Mouse (Mus musculus): ENCODE data around the gene Ms4a4d. TPM values are rescaled to one million over a fixed set of nuclear protein-coding genes. Genes with fewer than 3 reads are reported as not detected.

Gene Ms4a4d
- polyA plus RNA-seq, 1 experiment: 2.0 TPM

- 75% methylated on average over 3 of the region's 3 CpGs for WGBS
Observed at GRCm38 (mm10) chr19:11601349-11601748, 64.7 kb downstream of the Ms4a4d start.

GRCm38 (mm10) chr19:11602026-11602425 is 65.4 kb downstream of the Ms4a4d start:
- TF ChIP-seq CTCF (IDR thresholded peaks at IDR 0.05; ENCODE audit: control insufficient read depth, insufficient read depth, low read length): peak; percentile 67
- no peak for TF ChIP-seq POLR2A (IDR thresholded peaks at IDR 0.05; ENCODE audit: borderline replicate concordance, control insufficient read depth, low read depth, low read length)
- 90% methylated on average over 2 of the region's 2 CpGs for WGBS
- Histone ChIP-seq H3K4me3 (replicated peaks; ENCODE audit: control insufficient read depth, low read depth, low read length) (no peak overlapping the region), H3K4me1 (ENCODE audit: control insufficient read depth, insufficient read depth, low read length) (no peaks in the 10 kb centered on the region), H3K27ac (ENCODE audit: control insufficient read depth, insufficient read depth, low read depth, low read length, poor library complexity) (no peak overlapping the region)

More at GRCm38 (mm10) chr19:11601349-11601748, 64.7 kb downstream of the Ms4a4d start:
- Histone ChIP-seq H3K4me1 (ENCODE audit: control insufficient read depth, insufficient read depth, low read length) (no peaks in the 10 kb centered on the region), H3K27ac (ENCODE audit: control insufficient read depth, insufficient read depth, low read depth, low read length, poor library complexity) (no peak overlapping the region), H3K4me3 (replicated peaks; ENCODE audit: control insufficient read depth, low read depth, low read length) (no peak overlapping the region)
- TF ChIP-seq CTCF (IDR thresholded peaks at IDR 0.05; ENCODE audit: control insufficient read depth, insufficient read depth, low read length): no peak
- no peak for TF ChIP-seq POLR2A (IDR thresholded peaks at IDR 0.05; ENCODE audit: borderline replicate concordance, control insufficient read depth, low read depth, low read length)

GRCm38 (mm10) chr19:11604603-11605002 is 68.0 kb downstream of the Ms4a4d start, which contains the start of gene Ms4a6d:
Gene Ms4a6d (minus strand): TSS chr19:11604849.
- no peak within 1 kb of the TSS for H3K27ac ChIP-seq (ENCODE audit: control insufficient read depth, insufficient read depth, low read depth, low read length, poor library complexity)
- 29% methylated on average over 2 of the region's 2 CpGs for WGBS
- TF ChIP-seq CTCF (IDR thresholded peaks at IDR 0.05; ENCODE audit: control insufficient read depth, insufficient read depth, low read length) (no peak), POLR2A (IDR thresholded peaks at IDR 0.05; ENCODE audit: borderline replicate concordance, control insufficient read depth, low read depth, low read length) (no peak)
- no peaks in the 10 kb centered on the region for H3K4me1 ChIP-seq (ENCODE audit: control insufficient read depth, insufficient read depth, low read length)
- no peak within 1 kb of the TSS for H3K4me3 ChIP-seq (replicated peaks; ENCODE audit: control insufficient read depth, low read depth, low read length)

Other genes starting within 250 kb of the Ms4a4d start
- gene Ms4a14, start 222.3 kb upstream of the Ms4a4d start, polyA plus RNA-seq (2011; ENCODE audit: insufficient read depth, insufficient read length, low replicate concordance, missing spikeins): 0.47 and 0.85 TPM in 2 replicates
- 5.3 and 9.6 TPM in 2 replicates for gene Ms4a7, start 200.7 kb upstream of the Ms4a4d start, polyA plus RNA-seq (2011; ENCODE audit: insufficient read depth, insufficient read length, low replicate concordance, missing spikeins)
- 1.6 and 4.3 TPM in 2 replicates for gene Ms4a4a, start 161.3 kb upstream of the Ms4a4d start, polyA plus RNA-seq (2011; ENCODE audit: insufficient read depth, insufficient read length, low replicate concordance, missing spikeins)
- gene Ms4a4c, start 132.0 kb upstream of the Ms4a4d start, polyA plus RNA-seq (2011; ENCODE audit: insufficient read depth, insufficient read length, low replicate concordance, missing spikeins): 8.4 and 16.7 TPM in 2 replicates
- gene Ms4a4b, start 93.2 kb upstream of the Ms4a4d start, polyA plus RNA-seq (2011; ENCODE audit: insufficient read depth, insufficient read length, low replicate concordance, missing spikeins): 2.3 and 9.6 TPM in 2 replicates
- 9.2 and 36.3 TPM in 2 replicates for gene Ms4a6c, start 67.4 kb upstream of the Ms4a4d start, polyA plus RNA-seq (2011; ENCODE audit: insufficient read depth, insufficient read length, low replicate concordance, missing spikeins)
- gene Gm8369, start 50.9 kb upstream of the Ms4a4d start, polyA plus RNA-seq (2011; ENCODE audit: insufficient read depth, insufficient read length, low replicate concordance, missing spikeins): 2.4 and 11.9 TPM in 2 replicates
- gene Ms4a6b, start 20.3 kb upstream of the Ms4a4d start, polyA plus RNA-seq (2011; ENCODE audit: insufficient read depth, insufficient read length, low replicate concordance, missing spikeins): 6.0 and 15.7 TPM in 2 replicates
- 3.0 and 3.6 TPM in 2 replicates for gene Ms4a6d, start 68.0 kb downstream of the Ms4a4d start, polyA plus RNA-seq (2011; ENCODE audit: insufficient read depth, insufficient read length, low replicate concordance, missing spikeins)
- 1.3 and 3.6 TPM in 2 replicates for gene Ms4a2, start 86.9 kb downstream of the Ms4a4d start, polyA plus RNA-seq (2011; ENCODE audit: insufficient read depth, insufficient read length, low replicate concordance, missing spikeins)
- 51.9 and 110 TPM in 2 replicates for gene Ms4a3, start 104.0 kb downstream of the Ms4a4d start, polyA plus RNA-seq (2011; ENCODE audit: insufficient read depth, insufficient read length, low replicate concordance, missing spikeins)
- gene Oosp2, start 123.8 kb downstream of the Ms4a4d start, polyA plus RNA-seq (2011; ENCODE audit: insufficient read depth, insufficient read length, low replicate concordance, missing spikeins): not detected in 2 replicates
- gene Oosp1, start 154.3 kb downstream of the Ms4a4d start, polyA plus RNA-seq (2011; ENCODE audit: insufficient read depth, insufficient read length, low replicate concordance, missing spikeins): not detected in 2 replicates
- not detected in 2 replicates for gene Oosp3, start 160.3 kb downstream of the Ms4a4d start, polyA plus RNA-seq (2011; ENCODE audit: insufficient read depth, insufficient read length, low replicate concordance, missing spikeins)
- not detected in 2 replicates for gene Gif, start 210.8 kb downstream of the Ms4a4d start, polyA plus RNA-seq (2011; ENCODE audit: insufficient read depth, insufficient read length, low replicate concordance, missing spikeins)
- gene Mrpl16, start 233.6 kb downstream of the Ms4a4d start, polyA plus RNA-seq (2011; ENCODE audit: insufficient read depth, insufficient read length, low replicate concordance, missing spikeins): 17.4 and 17.5 TPM in 2 replicates